Mouse (Mus musculus) hindbrain, embryonic 10.5 days (tissue): ENCODE results near the gene Kcnip1. TPM values are rescaled to one million over a fixed set of nuclear protein-coding genes. Genes with fewer than 3 reads are reported as not detected.

Experiments
- DNase-seq: peaks from one replicate; pipeline ENCODE4 v3.0.0-alpha.2; 2017; ENCODE audit warnings: low spot score
- H3K27ac ChIP-seq: fragments of 300-500 bp; sonication (generic); 2 replicates; pipeline ENCODE4 v1.5.1; 2016; ENCODE audit warnings: mild to moderate bottlenecking, moderate library complexity
- H3K27me3 ChIP-seq: fragments of 300-500 bp; sonication (generic); 2 replicates; pipeline ENCODE4 v1.6.1; 2016; ENCODE audit warnings: mild to moderate bottlenecking; ENCODE audit not compliant: poor library complexity, insufficient read depth, severe bottlenecking
- H3K36me3 ChIP-seq: fragments of 300-500 bp; sonication (generic); 2 replicates; pipeline ENCODE4 v1.6.1; 2016; ENCODE audit warnings: mild to moderate bottlenecking, moderate library complexity
- H3K4me1 ChIP-seq: fragments of 300-500 bp; sonication (generic); replicated peaks from 2 replicates; pipeline ENCODE4 v1.6.1; 2016; ENCODE audit warnings: mild to moderate bottlenecking
- H3K4me3 ChIP-seq: fragments of 300-500 bp; sonication (generic); 2 replicates; pipeline ENCODE4 v1.5.1; 2016; ENCODE audit warnings: mild to moderate bottlenecking, moderate library complexity
- H3K9me3 ChIP-seq: fragments of 300-500 bp; sonication (generic); 2 replicates; pipeline ENCODE4 v1.6.1; 2016; ENCODE audit warnings: mild to moderate bottlenecking, moderate library complexity
- WGBS: fragments of 180-500 bp; shearing (Covaris S2); methylation state at CpG from one replicate; pipeline ENCODE4 v1.1.7; 2016; 5-methylcytosine and 5-hydroxymethylcytosine counted together
- polyA plus RNA-seq: library from polyadenylated mRNA; unstranded; fragments of >200 nt; fragmentation: Nextera tagmentation; extraction: Ambion mirVana; gene quantifications from 2 replicates; pipeline ENCODE4 v1.2.1, GENCODE M21; 2016

The Kcnip1 gene
- polyA plus RNA-seq, 1 experiment from 2014 or later = 9.5 TPM

- H3K27ac ChIP-seq = no peak overlapping the region
- no peaks in the 10 kb centered on the region for H3K27me3 ChIP-seq
- H3K36me3 ChIP-seq = no peaks in the 10 kb centered on the region
- peak; percentile 42 for DNase-seq
- H3K9me3 ChIP-seq = no peaks in the 10 kb centered on the region
- no peak overlapping the region for H3K4me3 ChIP-seq
- peaks cover 9% of the 10 kb centered on the region; the same call in 1 of the 2 replicates for H3K4me1 ChIP-seq
- WGBS = 43% methylated on average over 7 of the region's 7 CpGs
Measured at GRCm38 (mm10) chr11:33928658-33929057, 64.3 kb downstream of the Kcnip1 start.

- WGBS = 78% methylated on average over 4 of the region's 4 CpGs
- H3K36me3 ChIP-seq = no peaks in the 10 kb centered on the region
- H3K4me1 ChIP-seq = peaks cover 8% of the 10 kb centered on the region; the same call in 1 of the 2 replicates
- H3K9me3 ChIP-seq = no peaks in the 10 kb centered on the region
- no peak for DNase-seq
- no peaks in the 10 kb centered on the region for H3K27me3 ChIP-seq
- no peak overlapping the region for H3K4me3 ChIP-seq
- H3K27ac ChIP-seq = no peak overlapping the region
Measured at GRCm38 (mm10) chr11:33927836-33928235, 65.1 kb downstream of the Kcnip1 start.

GRCm38 (mm10) chr11:33927321-33927720, 65.6 kb downstream of the Kcnip1 start:
- DNase-seq = no peak
- H3K36me3 ChIP-seq = no peaks in the 10 kb centered on the region
- no peaks in the 10 kb centered on the region for H3K27me3 ChIP-seq
- no peaks in the 10 kb centered on the region for H3K9me3 ChIP-seq
- WGBS = 64% methylated on average over 6 of the region's 6 CpGs
- no peak overlapping the region for H3K4me3 ChIP-seq
- no peak overlapping the region for H3K27ac ChIP-seq
- peaks cover 4% of the 10 kb centered on the region; the same call in 1 of the 2 replicates for H3K4me1 ChIP-seq

GRCm38 (mm10) chr11:33926551-33926950, 66.4 kb downstream of the Kcnip1 start:
- H3K4me1 ChIP-seq = peaks cover 6% of the 10 kb centered on the region; the same call in 1 of the 2 replicates
- no peak overlapping the region for H3K4me3 ChIP-seq
- H3K27me3 ChIP-seq = no peaks in the 10 kb centered on the region
- H3K27ac ChIP-seq = no peak overlapping the region
- WGBS = 74% methylated on average over 2 of the region's 2 CpGs
- no peaks in the 10 kb centered on the region for H3K36me3 ChIP-seq
- H3K9me3 ChIP-seq = no peaks in the 10 kb centered on the region
- no peak for DNase-seq

- Histone ChIP-seq H3K27me3 (no peaks in the 10 kb centered on the region), H3K9me3 (no peaks in the 10 kb centered on the region), H3K4me1 (peaks cover 8% of the 10 kb centered on the region; the same call in 1 of the 2 replicates), H3K4me3 (no peak overlapping the region), H3K27ac (no peak overlapping the region), H3K36me3 (no peaks in the 10 kb centered on the region)
- no peak for DNase-seq
- 80% methylated on average over 8 of the region's 8 CpGs for WGBS
Measured at GRCm38 (mm10) chr11:33925778-33926177, 67.2 kb downstream of the Kcnip1 start.

GRCm38 (mm10) chr11:33923031-33923430, 69.9 kb downstream of the Kcnip1 start:
- H3K4me1 ChIP-seq = peaks cover 8% of the 10 kb centered on the region; the same call in 1 of the 2 replicates
- H3K27ac ChIP-seq = no peak overlapping the region
- no peak for DNase-seq
- no peaks in the 10 kb centered on the region for H3K36me3 ChIP-seq
- H3K4me3 ChIP-seq = no peak overlapping the region
- WGBS = 62% methylated on average over 3 of the region's 3 CpGs
- H3K27me3 ChIP-seq = no peaks in the 10 kb centered on the region
- H3K9me3 ChIP-seq = no peaks in the 10 kb centered on the region

GRCm38 (mm10) chr11:33921451-33921850, 71.5 kb downstream of the Kcnip1 start:
- H3K9me3 ChIP-seq = no peaks in the 10 kb centered on the region
- DNase-seq = no peak
- 70% methylated on average over 13 of the region's 13 CpGs for WGBS
- peaks cover 8% of the 10 kb centered on the region; the same call in 1 of the 2 replicates for H3K4me1 ChIP-seq
- H3K27me3 ChIP-seq = no peaks in the 10 kb centered on the region
- H3K36me3 ChIP-seq = no peaks in the 10 kb centered on the region
- no peak overlapping the region for H3K27ac ChIP-seq
- H3K4me3 ChIP-seq = no peak overlapping the region

GRCm38 (mm10) chr11:33919826-33920225, 73.1 kb downstream of the Kcnip1 start:
- no peaks in the 10 kb centered on the region for H3K36me3 ChIP-seq
- H3K4me3 ChIP-seq = no peak overlapping the region
- WGBS = 81% methylated on average over 7 of the region's 7 CpGs
- no peaks in the 10 kb centered on the region for H3K27me3 ChIP-seq
- H3K9me3 ChIP-seq = no peaks in the 10 kb centered on the region
- no peak overlapping the region for H3K27ac ChIP-seq
- no peak for DNase-seq
- H3K4me1 ChIP-seq = peaks cover 8% of the 10 kb centered on the region; the same call in 1 of the 2 replicates

- H3K36me3 ChIP-seq = no peaks in the 10 kb centered on the region
- no peak overlapping the region for H3K27ac ChIP-seq
- no peak overlapping the region for H3K4me3 ChIP-seq
- peaks cover 5% of the 10 kb centered on the region; the same call in 1 of the 2 replicates for H3K27me3 ChIP-seq
- DNase-seq = no peak
- 53% methylated on average over 2 of the region's 2 CpGs for WGBS
- H3K9me3 ChIP-seq = no peaks in the 10 kb centered on the region
- H3K4me1 ChIP-seq = peaks cover 11% of the 10 kb centered on the region; the same call in 1 of the 2 replicates
Measured at GRCm38 (mm10) chr11:33918424-33918823, 74.5 kb downstream of the Kcnip1 start.

- Histone ChIP-seq H3K36me3 (no peaks in the 10 kb centered on the region), H3K9me3 (no peaks in the 10 kb centered on the region), H3K27ac (no peak overlapping the region), H3K4me1 (peaks cover 11% of the 10 kb centered on the region; the same call in 1 of the 2 replicates), H3K4me3 (no peak overlapping the region), H3K27me3 (peaks cover 5% of the 10 kb centered on the region; the same call in 1 of the 2 replicates)
- WGBS = 23% methylated on average over 6 of the region's 6 CpGs
- DNase-seq = peak; percentile 79
Measured at GRCm38 (mm10) chr11:33917574-33917973, 75.4 kb downstream of the Kcnip1 start.

- Histone ChIP-seq H3K36me3 (no peaks in the 10 kb centered on the region), H3K27ac (no peak overlapping the region), H3K9me3 (no peaks in the 10 kb centered on the region), H3K4me3 (no peak overlapping the region), H3K4me1 (peaks cover 9% of the 10 kb centered on the region; the same call in 1 of the 2 replicates), H3K27me3 (peaks cover 5% of the 10 kb centered on the region; the same call in 1 of the 2 replicates)
- DNase-seq = no peak
- WGBS = 82% methylated on average over 12 of the region's 12 CpGs
Measured at GRCm38 (mm10) chr11:33914216-33914615, 78.7 kb downstream of the Kcnip1 start.

- no peaks in the 10 kb centered on the region for H3K36me3 ChIP-seq
- H3K4me3 ChIP-seq = no peak overlapping the region
- no peak for DNase-seq
- WGBS = 87% methylated on average over 7 of the region's 7 CpGs
- H3K9me3 ChIP-seq = no peaks in the 10 kb centered on the region
- peaks cover 5% of the 10 kb centered on the region; the same call in 1 of the 2 replicates for H3K27me3 ChIP-seq
- H3K4me1 ChIP-seq = peaks cover 18% of the 10 kb centered on the region
- H3K27ac ChIP-seq = no peak overlapping the region
Measured at GRCm38 (mm10) chr11:33913061-33913460, 79.9 kb downstream of the Kcnip1 start.

- Histone ChIP-seq H3K4me1 (peaks cover 18% of the 10 kb centered on the region), H3K27me3 (peaks cover 5% of the 10 kb centered on the region; the same call in 1 of the 2 replicates), H3K36me3 (no peaks in the 10 kb centered on the region), H3K27ac (no peak overlapping the region), H3K9me3 (no peaks in the 10 kb centered on the region), H3K4me3 (no peak overlapping the region)
- 38% methylated on average over 2 of the region's 2 CpGs for WGBS
- no peak for DNase-seq
Measured at GRCm38 (mm10) chr11:33912151-33912571, 80.8 kb downstream of the Kcnip1 start.
